In genomic region chr10:120947842-120948241, GRCm38 (mm10) we compare ENCODE assay signal across 1 mouse cellular context.
TF ChIP-seq lines count a peak whose summit lies in the region.

No protein-coding gene starts in this region.

TF ChIP-seq in MEL, 35 proteins besides CTCF, POLR2A, EP300 and RAD21 (continued from another document):
- TF ChIP-seq GABPA (IDR thresholded peaks at IDR 0.05; ENCODE audit: low read depth, low read length) (0 out of 2 replicates have a peak, but pooled peaks have one; percentile 24), CHD1 (IDR thresholded peaks at IDR 0.05; ENCODE audit: low read depth, low read length) (peak; percentile 88; the same call in 1 of the 2 replicates), MEF2A (IDR thresholded peaks at IDR 0.05; ENCODE audit: extremely low read depth, insufficient replicate concordance, low read depth, low read length, poor library complexity, severe bottlenecking) (peak; percentile 84; the same call in 1 of the 2 replicates), JUND (IDR thresholded peaks at IDR 0.05; ENCODE audit: low read depth, low read length) (no peak), UBTF (IDR thresholded peaks at IDR 0.05; ENCODE audit: borderline replicate concordance, insufficient read depth, low read depth, low read length) (no peak), BHLHE40 (IDR thresholded peaks at IDR 0.05; ENCODE audit: borderline replicate concordance, low read depth, low read length) (peak; percentile 45; the same call in 1 of the 2 replicates), ZKSCAN1 (IDR thresholded peaks at IDR 0.05; ENCODE audit: low read depth, low read length) (no peak), USF1 (IDR thresholded peaks at IDR 0.05; ENCODE audit: low read depth, low read length) (no peak), MAFK (IDR thresholded peaks at IDR 0.05; ENCODE audit: borderline replicate concordance, low read depth, low read length) (peak; percentile 84), CHD2 (IDR thresholded peaks at IDR 0.05; ENCODE audit: low read length) (no peak), ZNF384 (IDR thresholded peaks at IDR 0.05; ENCODE audit: low read depth, low read length) (no peak; the same call in 1 of the 2 replicates), TAL1 (IDR thresholded peaks at IDR 0.05; ENCODE audit: low read length) (peak; percentile 79), RCOR1 (IDR thresholded peaks at IDR 0.05; ENCODE audit: low read depth, low read length) (peak; percentile 91), HCFC1 (IDR thresholded peaks at IDR 0.05; ENCODE audit: low read depth, low read length) (peak; percentile 38; the same call in 1 of the 2 replicates), ZC3H11A (IDR thresholded peaks at IDR 0.05; ENCODE audit: low read depth, low read length) (no peak), ETS1 (IDR thresholded peaks at IDR 0.05; ENCODE audit: low read depth, low read length) (peak; percentile 91), SIN3A (IDR thresholded peaks at IDR 0.05; ENCODE audit: low read length) (peak; percentile 85), MXI1 (IDR thresholded peaks at IDR 0.05; ENCODE audit: low read depth, low read length) (peak; percentile 48; the same call in 1 of the 2 replicates)
